Mouse (Mus musculus) hindbrain, embryonic 14.5 days (tissue): ENCODE measurements around the gene Gramd1b. TPM values are rescaled to one million over a fixed set of nuclear protein-coding genes. Genes with fewer than 3 reads are reported as not detected.
A peak's percentile ranks its signal among the peaks of the same experiment; 100 is the strongest.

Experiments
- ATAC-seq: fragments of 200-750 bp; cut with Nextera tagmentation; 2 replicates; pipeline ENCODE4 v1.8.0; 2017; ENCODE audit warnings: moderate number of reproducible peaks, mild to moderate bottlenecking, moderate TSS enrichment, moderate library complexity; ENCODE audit not compliant: low FRiP score
- DNase-seq: peaks from one replicate; pipeline ENCODE4 v3.0.0-alpha.2; 2015; ENCODE audit warnings: low spot score
- H3K27ac ChIP-seq: fragments of 300-500 bp; sonication (generic); 2 replicates; pipeline ENCODE4 v1.5.1; 2014; ENCODE audit warnings: mild to moderate bottlenecking, moderate library complexity
- H3K27me3 ChIP-seq: fragments of 300-500 bp; sonication (generic); 2 replicates; pipeline ENCODE4 v1.6.1; 2014; ENCODE audit warnings: mild to moderate bottlenecking, low read length, mixed read lengths; ENCODE audit not compliant: control insufficient read depth, insufficient read depth
- H3K36me3 ChIP-seq: fragments of 300-500 bp; sonication (generic); replicated peaks from 2 replicates; pipeline ENCODE4 v1.6.1; 2014; ENCODE audit not compliant: control insufficient read depth, insufficient read depth
- H3K4me1 ChIP-seq: fragments of 300-500 bp; sonication (generic); replicated peaks from 2 replicates; pipeline ENCODE4 v1.6.1; 2014; ENCODE audit warnings: antibody characterized with exemption, low read length, mixed read lengths; ENCODE audit not compliant: control insufficient read depth, insufficient read depth
- H3K4me2 ChIP-seq: fragments of 300-500 bp; sonication (generic); replicated peaks from 2 replicates; pipeline ENCODE4 v1.6.1; 2014; ENCODE audit warnings: mild to moderate bottlenecking, moderate library complexity
- H3K4me3 ChIP-seq: fragments of 300-500 bp; sonication (generic); replicated peaks from 2 replicates; pipeline ENCODE4 v1.5.1; 2014; ENCODE audit warnings: mild to moderate bottlenecking, low read length
- H3K9ac ChIP-seq: fragments of 300-500 bp; sonication (generic); 2 replicates; pipeline ENCODE4 v1.6.1; 2014
- H3K9me3 ChIP-seq: fragments of 300-500 bp; sonication (generic); 2 replicates; pipeline ENCODE4 v1.6.1; 2016; ENCODE audit warnings: low read length; ENCODE audit not compliant: control insufficient read depth
- WGBS: fragments of 180-500 bp; shearing (Covaris S2); extraction: QIAGEN DNeasy Blood & Tissue Kit; methylation state at CpG from one replicate; pipeline ENCODE4 v1.1.7; 2014; 5-methylcytosine and 5-hydroxymethylcytosine counted together
- polyA plus RNA-seq: library from polyadenylated mRNA; unstranded; fragments of >200 nt; fragmentation: Nextera tagmentation; extraction: Ambion mirVana; gene quantifications from 2 replicates; pipeline ENCODE4 v1.2.1, GENCODE M21; 2014

Gene Gramd1b
- polyA plus RNA-seq, 1 experiment from 2014 or later, result 15.1 TPM

DNA sequence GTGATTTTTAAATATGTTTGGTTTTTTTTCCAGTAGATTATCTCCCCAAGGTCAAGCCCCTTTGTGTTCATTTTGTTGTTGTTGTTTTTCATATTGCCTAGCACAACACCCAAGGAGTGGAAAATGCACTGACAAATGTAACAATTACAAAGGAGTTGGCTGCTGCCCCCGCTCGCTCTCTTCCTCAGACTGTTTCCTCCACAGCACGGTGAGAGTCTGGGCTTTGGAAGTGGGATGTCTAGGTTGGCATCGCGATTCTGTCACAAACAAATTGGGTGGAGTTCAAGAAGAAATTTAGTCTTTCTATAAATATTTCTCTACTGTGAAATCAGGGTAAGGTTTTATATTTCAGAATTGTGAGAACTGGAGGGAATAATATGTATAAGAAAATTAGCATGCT, 26.6 kb upstream of the Gramd1b start:
- no peak overlapping the region for H3K27ac ChIP-seq
- no peaks in the 10 kb centered on the region for H3K36me3 ChIP-seq
- WGBS, result 89% methylated on average over 5 of the region's 5 CpGs

DNA sequence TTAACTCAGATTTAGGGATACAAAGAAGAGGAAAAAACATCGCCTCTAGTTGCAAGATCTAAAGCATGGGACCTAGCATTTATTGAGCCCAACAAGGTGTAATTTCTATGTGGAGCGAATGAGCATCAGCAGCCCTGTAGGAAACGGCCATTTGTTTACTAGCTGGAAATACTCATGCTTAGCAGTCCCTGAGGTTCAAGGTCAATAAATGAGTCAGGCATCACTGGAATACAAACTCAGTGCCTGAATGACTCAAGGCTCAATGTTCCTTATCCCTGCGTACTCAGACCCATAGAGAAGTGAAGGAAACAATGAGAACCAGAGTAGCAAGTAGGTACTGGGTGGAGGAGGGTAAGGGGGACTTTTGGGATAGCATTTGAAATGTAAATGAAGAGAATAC, 25.2 kb upstream of the Gramd1b start:
- WGBS, result 78% methylated on average over 4 of the region's 4 CpGs
- Histone ChIP-seq H3K4me3 (no peak overlapping the region), H3K27ac (no peak overlapping the region), H3K27me3 (no peaks in the 10 kb centered on the region), H3K9ac (no peak overlapping the region), H3K36me3 (no peaks in the 10 kb centered on the region), H3K4me1 (no peaks in the 10 kb centered on the region), H3K9me3 (no peaks in the 10 kb centered on the region), H3K4me2 (no peak overlapping the region)
- DNase-seq (no peak), ATAC-seq (no peak)

More for the DNA sequence above, 26.6 kb upstream of the Gramd1b start:
- Histone ChIP-seq H3K27me3 (no peaks in the 10 kb centered on the region), H3K4me2 (no peak overlapping the region), H3K9me3 (no peaks in the 10 kb centered on the region), H3K4me1 (no peaks in the 10 kb centered on the region), H3K4me3 (no peak overlapping the region), H3K9ac (no peak overlapping the region)
- ATAC-seq (no peak), DNase-seq (no peak)

DNA sequence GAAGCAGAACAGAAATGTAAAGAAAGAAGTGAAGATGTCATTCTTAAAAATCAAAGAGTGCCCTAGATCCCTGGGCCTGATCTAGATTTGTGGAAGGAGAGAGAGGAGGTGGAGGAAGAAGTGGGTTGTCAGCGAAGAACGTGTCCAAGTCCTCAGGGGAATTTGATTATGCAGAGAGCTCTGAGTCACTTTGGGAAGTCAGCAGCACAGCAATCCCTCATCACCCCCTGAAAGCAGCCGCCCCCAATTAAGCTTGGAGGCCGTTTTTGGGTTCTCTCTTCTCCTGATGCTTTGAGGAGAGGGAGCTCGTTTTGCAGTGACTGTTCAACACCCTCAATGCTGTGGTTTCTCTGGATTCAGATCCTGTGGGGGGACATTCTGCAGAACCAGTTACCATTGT, 24.1 kb upstream of the Gramd1b start:
- WGBS, result 71% methylated on average over 5 of the region's 5 CpGs
- Histone ChIP-seq H3K27me3 (no peaks in the 10 kb centered on the region), H3K27ac (no peak overlapping the region), H3K9me3 (no peaks in the 10 kb centered on the region), H3K4me3 (no peak overlapping the region), H3K4me2 (no peak overlapping the region), H3K36me3 (no peaks in the 10 kb centered on the region), H3K4me1 (no peaks in the 10 kb centered on the region), H3K9ac (no peak overlapping the region)
- ATAC-seq, result no peak
- no peak for DNase-seq

- 90% methylated on average over 5 of the region's 5 CpGs for WGBS
- Histone ChIP-seq H3K27ac (no peak overlapping the region), H3K9ac (no peak overlapping the region), H3K27me3 (no peaks in the 10 kb centered on the region), H3K4me1 (no peaks in the 10 kb centered on the region), H3K4me2 (no peak overlapping the region), H3K36me3 (no peaks in the 10 kb centered on the region), H3K9me3 (no peaks in the 10 kb centered on the region), H3K4me3 (no peak overlapping the region)
- DNase-seq (no peak), ATAC-seq (no peak)
These were observed 16.7 kb upstream of the Gramd1b start for GRCm38 (mm10) chr9:40547876-40548275.

DNA sequence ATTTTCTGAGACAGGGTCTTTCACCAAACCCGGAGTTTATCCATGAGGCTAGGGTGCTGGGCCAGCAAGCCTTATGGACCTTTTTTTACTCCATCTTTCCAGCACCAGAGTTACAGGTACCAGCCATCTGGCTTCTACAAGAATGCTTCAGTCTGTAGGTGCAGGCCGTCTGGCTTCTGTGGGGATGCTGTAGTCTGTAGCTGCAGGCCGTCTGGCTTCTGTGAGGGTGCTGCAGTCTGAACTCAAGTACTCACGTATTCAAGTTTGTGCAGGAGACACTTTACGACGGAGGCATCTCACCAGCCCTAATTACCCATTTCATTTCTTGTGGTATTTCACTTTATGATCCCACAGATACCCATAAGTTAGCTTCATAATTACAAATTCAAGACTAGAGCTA, 14.0 kb upstream of the Gramd1b start:
- WGBS, result 72% methylated on average over 6 of the region's 6 CpGs

DNA sequence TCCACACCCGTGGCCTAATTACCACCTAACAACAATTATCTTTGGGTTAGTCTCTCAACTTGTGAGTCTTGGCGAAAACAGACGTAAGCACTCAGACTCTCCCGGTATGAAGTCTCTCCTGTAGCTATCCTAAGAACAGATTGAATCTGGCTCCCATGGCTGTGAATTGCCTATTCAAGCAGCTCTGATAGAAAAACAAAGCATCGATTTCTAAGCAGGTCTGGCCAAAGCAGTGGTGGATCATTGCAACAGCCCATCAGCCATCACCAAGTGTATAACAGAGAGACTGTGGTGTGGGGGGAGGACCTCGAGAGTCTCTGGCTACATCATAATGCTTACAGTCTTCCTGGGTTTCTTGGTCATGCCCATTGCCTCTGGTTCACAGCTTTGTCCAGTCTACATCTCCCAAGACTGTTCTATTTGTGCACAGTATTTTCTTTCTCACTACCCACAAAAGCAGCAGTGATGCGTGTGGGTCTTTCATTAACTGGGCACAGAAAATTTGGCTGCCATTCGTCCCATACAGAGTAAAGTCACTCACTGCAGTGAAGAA, 8.5 kb upstream of the Gramd1b start:
- Histone ChIP-seq H3K27ac (no peak overlapping the region), H3K4me3 (no peak overlapping the region), H3K27me3 (no peaks in the 10 kb centered on the region), H3K9ac (no peak overlapping the region), H3K9me3 (no peaks in the 10 kb centered on the region), H3K36me3 (no peaks in the 10 kb centered on the region), H3K4me2 (no peak overlapping the region), H3K4me1 (peaks cover 4% of the 10 kb centered on the region; the same call in 1 of the 2 replicates)
- ATAC-seq (peak; percentile 78; the same call in 1 of the 2 replicates), DNase-seq (no peak)
- 39% methylated on average over 8 of the region's 8 CpGs for WGBS

More for the DNA sequence above, 14.0 kb upstream of the Gramd1b start:
- no peak overlapping the region for H3K4me3 ChIP-seq
- no peak overlapping the region for H3K27ac ChIP-seq
- H3K36me3 ChIP-seq, result no peaks in the 10 kb centered on the region
- no peak overlapping the region for H3K9ac ChIP-seq
- no peak overlapping the region for H3K4me2 ChIP-seq
- DNase-seq, result no peak
- H3K27me3 ChIP-seq, result no peaks in the 10 kb centered on the region
- ATAC-seq, result no peak
- H3K9me3 ChIP-seq, result no peaks in the 10 kb centered on the region
- H3K4me1 ChIP-seq, result no peaks in the 10 kb centered on the region; the same call in 1 of the 2 replicates

DNA sequence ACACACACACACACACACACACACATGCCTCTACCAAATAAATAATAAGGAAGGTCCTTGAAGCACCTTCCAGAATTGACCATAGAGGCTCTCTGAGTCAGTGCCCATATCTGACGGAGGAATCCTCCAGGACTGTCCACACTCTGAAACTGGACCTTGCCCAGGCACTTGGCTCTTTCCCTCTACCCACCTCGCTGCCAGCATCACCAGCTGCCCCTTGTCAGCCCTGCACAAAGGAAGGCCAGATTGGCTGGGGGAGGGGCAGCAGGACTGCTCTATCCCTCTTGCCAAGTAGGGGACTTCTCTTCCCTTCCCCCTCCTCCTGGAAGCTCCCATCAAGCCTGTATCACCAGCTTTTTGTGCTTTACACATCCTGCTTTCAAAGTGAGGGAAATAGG, 6.5 kb upstream of the Gramd1b start:
- H3K9ac ChIP-seq, result no peak overlapping the region
- H3K4me1 ChIP-seq, result peaks cover 4% of the 10 kb centered on the region; the same call in 1 of the 2 replicates
- peak; percentile 75 for DNase-seq
- H3K4me2 ChIP-seq, result no peak overlapping the region
- 14% methylated on average over 2 of the region's 2 CpGs for WGBS
- ATAC-seq, result peak; percentile 85
- H3K27me3 ChIP-seq, result no peaks in the 10 kb centered on the region
- H3K27ac ChIP-seq, result peak overlapping the region; percentile 40; the same call in 1 of the 2 replicates
- H3K4me3 ChIP-seq, result no peak overlapping the region
- H3K9me3 ChIP-seq, result no peaks in the 10 kb centered on the region
- no peaks in the 10 kb centered on the region for H3K36me3 ChIP-seq

- DNase-seq, result no peak
These were observed 6.0 kb upstream of the Gramd1b start for GRCm38 (mm10) chr9:40537044-40537707.

GRCm38 (mm10) chr9:40530536-40530935, 647 bp downstream of the Gramd1b start:
- Histone ChIP-seq H3K4me3 (peak overlapping the region; percentile 53), H3K9me3 (no peaks in the 10 kb centered on the region), H3K27me3 (peaks cover 7% of the 10 kb centered on the region; the same call in 1 of the 2 replicates), H3K36me3 (no peaks in the 10 kb centered on the region), H3K4me1 (0 out of 2 replicates have a peak, but pooled peaks cover 5% of the 10 kb centered on the region), H3K27ac (no peak overlapping the region), H3K4me2 (peak overlapping the region; percentile 84), H3K9ac (peak overlapping the region; percentile 72; the same call in 1 of the 2 replicates)
- no peak for ATAC-seq
- no peak for DNase-seq
- 66% methylated on average over 8 of the region's 8 CpGs for WGBS

More at GRCm38 (mm10) chr9:40537044-40537707, 6.0 kb upstream of the Gramd1b start:
- Histone ChIP-seq H3K4me2 (no peak overlapping the region), H3K4me3 (no peak overlapping the region), H3K27ac (no peak overlapping the region), H3K9ac (no peak overlapping the region), H3K9me3 (no peaks in the 10 kb centered on the region), H3K27me3 (peaks cover under 1% of the 10 kb centered on the region; the same call in 1 of the 2 replicates), H3K36me3 (no peaks in the 10 kb centered on the region), H3K4me1 (peaks cover 4% of the 10 kb centered on the region; the same call in 1 of the 2 replicates)
- 85% methylated on average over 3 of the region's 3 CpGs for WGBS
- no peak for ATAC-seq
